Mouse (Mus musculus) 416B (cell line): Measurements from ENCODE around the gene Atpif1.
"Not testable (repeated sequence)": the region's sequence is repeated elsewhere in the genome, so short reads cannot be mapped to it uniquely, and the experiment has no call there.

Experiments used
- DNase-seq: peaks from one replicate; pipeline ENCODE4 v3.0.0; 2011; ENCODE audit warnings: low read depth

Atpif1 gene

DNA sequence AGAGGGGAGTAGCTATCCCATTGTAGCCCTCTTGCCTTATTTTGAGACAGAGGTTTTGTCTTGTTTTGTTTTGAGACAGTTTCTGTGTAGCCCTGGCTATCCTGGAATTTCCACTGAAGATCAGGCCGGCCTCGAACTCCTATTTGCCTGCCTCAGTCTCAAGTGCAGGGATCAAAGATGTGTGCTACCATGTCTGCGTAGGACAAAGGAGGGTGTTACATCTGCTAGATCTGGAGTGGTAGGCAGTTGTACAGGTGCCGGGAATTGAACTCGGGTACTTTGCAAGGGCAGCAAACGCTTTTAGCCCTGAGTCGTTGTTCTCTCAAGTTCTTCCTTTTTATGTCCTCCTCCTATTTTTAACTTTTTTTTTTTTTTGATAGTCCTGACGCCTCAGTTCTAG lies 42.4 kb downstream of the Atpif1 start:
- DNase-seq = no peak

DNA sequence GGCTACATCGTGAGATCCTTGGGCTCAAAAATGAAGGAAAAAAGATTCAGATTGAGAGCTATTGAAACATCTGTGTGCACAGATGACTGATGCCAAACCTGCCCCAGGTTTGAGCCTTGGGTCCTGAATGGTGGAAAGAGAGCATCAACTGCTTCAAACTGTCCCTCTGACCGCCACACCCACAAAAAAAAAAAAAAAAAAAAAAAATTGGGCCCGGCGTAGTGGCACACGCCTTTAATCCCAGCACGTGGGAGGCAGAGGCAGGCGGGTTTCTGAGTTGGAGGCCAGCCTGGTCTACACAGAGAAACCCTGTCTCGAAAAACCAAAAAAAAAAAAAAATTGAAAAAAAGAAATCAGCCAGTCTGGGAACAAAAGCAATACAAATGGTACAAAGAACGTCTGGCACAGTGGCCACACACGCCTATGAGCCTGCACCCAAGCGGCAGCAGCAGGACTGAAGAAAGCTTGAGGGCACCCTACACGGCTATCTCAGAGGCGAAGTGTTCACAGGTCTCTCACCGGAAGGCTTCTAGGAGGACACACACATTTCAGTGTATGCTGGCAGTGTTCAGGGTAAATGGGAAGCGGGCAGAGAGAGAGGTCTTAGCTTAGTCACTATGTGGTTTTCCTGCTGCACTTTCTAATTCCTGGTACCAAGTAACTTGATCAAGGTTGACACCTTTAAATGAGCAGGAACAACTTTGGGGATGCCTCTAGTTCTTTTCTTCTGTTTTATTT lies 43.0 kb downstream of the Atpif1 start:
- peak; percentile 95 for DNase-seq

DNA sequence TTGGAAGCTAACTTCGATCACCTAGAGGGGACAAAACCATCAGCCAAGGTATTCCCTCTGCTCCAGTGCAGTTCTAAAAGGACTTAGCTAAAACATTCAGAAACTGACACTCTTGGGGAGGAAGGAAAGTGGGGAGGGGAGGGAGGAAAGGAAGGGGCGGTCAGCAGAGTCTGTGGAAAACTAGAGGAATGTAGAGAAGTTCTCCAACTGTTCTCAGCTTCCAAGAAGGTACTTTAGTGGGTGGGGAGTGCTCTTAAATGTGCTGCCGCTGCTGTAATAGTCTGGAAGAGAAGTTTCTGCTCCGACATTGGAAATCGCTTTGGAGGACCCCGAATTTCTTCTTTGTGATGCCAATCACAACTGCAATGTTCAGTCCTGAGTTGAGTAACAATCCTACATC lies 44.5 kb downstream of the Atpif1 start:
- DNase-seq = no peak

DNA sequence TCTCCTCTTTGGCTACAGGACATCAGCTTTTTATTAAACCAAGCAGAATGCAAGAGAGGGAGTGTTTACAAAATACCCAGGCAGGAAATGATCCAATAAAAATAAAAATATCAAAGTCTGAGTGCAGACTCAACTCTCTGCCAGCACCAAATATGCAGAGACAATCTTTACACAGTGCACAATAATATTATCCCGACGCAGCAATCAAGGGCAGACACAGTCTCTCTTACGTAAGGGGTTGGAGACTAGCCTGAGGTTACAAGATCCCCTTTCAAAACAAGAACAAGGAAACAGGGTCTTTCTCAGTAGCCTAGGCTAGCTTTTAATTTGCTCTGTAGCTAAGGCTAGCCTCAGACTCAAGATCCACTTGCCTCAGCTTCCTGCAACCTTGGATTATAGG lies 44.9 kb downstream of the Atpif1 start:
- DNase-seq = no peak

DNA sequence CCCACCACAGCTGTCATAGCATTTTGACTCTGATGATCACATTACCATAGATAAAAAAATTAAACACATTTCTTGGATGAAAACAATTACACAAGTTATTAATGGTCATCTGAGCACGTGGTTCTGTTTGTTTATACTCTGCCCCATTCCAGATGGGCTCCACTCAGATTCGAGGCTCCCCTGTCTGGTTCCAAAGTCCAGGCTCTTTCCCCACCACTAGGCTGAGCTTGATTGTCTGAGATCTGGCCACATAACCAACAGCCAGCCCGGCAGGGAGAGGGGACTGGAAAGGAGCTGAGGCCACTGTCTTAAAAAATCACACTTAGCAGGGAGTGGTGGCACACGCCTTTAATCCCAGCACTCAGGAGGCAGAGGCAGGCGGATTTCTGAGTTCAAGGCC lies 48.6 kb downstream of the Atpif1 start:
- no peak for DNase-seq

DNA sequence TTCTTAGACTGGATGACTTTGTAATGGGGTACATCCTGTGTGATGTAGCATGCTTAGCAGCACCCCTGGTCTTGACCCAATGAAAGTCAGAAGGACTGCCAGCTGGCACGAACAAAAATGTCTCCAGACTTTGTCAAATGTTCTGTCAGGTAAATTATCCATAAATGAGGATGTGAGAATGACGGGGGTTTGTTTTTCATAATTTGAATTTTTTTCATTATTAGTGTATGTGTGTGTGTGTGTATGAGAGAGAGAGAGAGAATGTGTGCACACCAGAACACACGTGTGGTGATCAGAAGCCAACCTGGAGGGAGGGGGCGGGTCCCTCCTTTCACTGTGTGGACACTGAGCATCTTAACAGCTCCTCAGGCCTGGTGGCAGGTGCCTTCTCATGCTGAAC lies 49.2 kb downstream of the Atpif1 start:
- no peak for DNase-seq

DNA sequence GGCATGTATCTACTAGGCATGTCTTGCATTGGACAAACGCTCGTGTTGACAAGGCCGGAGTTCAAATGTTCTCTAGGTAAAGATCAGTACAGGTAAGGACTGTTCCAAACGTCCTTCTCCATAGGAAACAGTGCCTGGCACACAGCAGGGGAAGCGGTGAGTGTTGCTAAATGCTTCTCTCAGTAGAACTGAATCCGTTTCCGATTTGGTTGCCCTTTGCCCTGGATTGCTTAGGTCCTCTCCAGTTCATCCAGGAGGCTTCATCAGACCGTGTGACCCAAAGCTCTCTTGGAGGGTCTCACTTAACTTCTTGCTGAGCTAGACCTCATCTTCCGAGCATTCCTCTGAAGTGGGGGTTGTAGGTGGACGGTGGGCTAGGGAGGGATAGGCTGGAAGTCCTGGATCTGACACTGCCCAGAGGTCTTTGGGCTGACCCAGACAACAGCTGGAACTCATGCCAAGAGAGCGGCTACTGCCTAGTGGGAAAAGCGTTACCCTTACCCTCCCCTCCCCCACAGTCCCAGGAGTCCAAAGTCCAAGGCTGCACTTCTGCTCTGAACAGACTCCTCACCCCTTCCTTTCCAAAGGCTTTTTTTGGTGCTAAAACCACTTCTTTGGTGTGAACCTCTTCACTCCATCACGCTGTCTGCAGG lies 50.4 kb downstream of the Atpif1 start:
- DNase-seq = no peak

DNA sequence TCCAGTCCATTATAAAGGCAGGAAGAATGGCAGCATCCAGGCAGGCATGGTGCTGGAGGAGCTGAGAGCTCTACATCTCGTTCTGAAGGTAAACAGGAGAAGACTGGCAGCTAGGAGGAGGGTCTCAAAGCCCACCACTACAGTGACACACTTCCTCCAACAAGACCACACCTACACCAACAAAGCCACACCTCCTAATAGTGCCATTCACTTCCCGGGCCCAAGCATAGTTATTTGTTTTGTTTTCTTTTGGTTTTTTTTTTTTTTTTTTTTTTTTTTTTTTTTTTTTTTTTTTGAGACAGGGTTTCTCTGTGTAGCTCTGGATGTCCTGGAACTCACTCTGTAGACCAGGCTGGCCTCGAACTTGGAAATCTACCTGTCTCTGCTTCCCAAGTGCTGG lies 51.4 kb downstream of the Atpif1 start:
- not testable (repeated sequence) for DNase-seq
